25 mouse cellular contexts compared by ENCODE assay signal in genomic region chr13:101127262-101127661, GRCm38 (mm10).
"Had no signal": no experiment of that assay in that cellular context is flagged by ENCODE, and none has a peak within 500 bp of the region (broad histone marks: within the 10 kb centered on the region; RNA-seq: fewer than 3 reads in every experiment).

No protein-coding gene starts in this region.

- H3K27me3 ChIP-seq: heart, embryonic 12.5 days; hindbrain, embryonic 12.5 days; intestine, embryonic 15.5 days; limb, embryonic 13.5 days; liver, embryonic 13.5 days had no signal

- H3K36me3 ChIP-seq: heart, embryonic 10.5 days; heart, embryonic 12.5 days; hindbrain, embryonic 10.5 days; hindbrain, embryonic 12.5 days; intestine, embryonic 15.5 days; limb, embryonic 13.5 days; liver, embryonic 13.5 days had no signal

- H3K4me1 ChIP-seq: heart, embryonic 10.5 days; heart, embryonic 12.5 days; hindbrain, embryonic 10.5 days; hindbrain, embryonic 12.5 days; intestine, embryonic 15.5 days; limb, embryonic 13.5 days; liver, embryonic 13.5 days had no signal

- H3K4me2 ChIP-seq: heart, embryonic 12.5 days; hindbrain, embryonic 12.5 days; hindbrain, embryonic 14.5 days; intestine, embryonic 15.5 days; limb, embryonic 13.5 days; liver, embryonic 11.5 days; liver, embryonic 13.5 days had no signal

- H3K27ac ChIP-seq: gastrocnemius, adult 2 months; heart, embryonic 10.5 days; hindbrain, embryonic 10.5 days; hindbrain, embryonic 12.5 days; hindbrain, embryonic 14.5 days; intestine, embryonic 15.5 days; layer of hippocampus, adult 2 months; left cerebral cortex, adult 2 months; limb, embryonic 13.5 days; liver, embryonic 13.5 days had no signal

- H3K4me3 ChIP-seq: gastrocnemius, adult 2 months; heart, embryonic 10.5 days; heart, embryonic 12.5 days; hindbrain, embryonic 10.5 days; hindbrain, embryonic 12.5 days; intestine, embryonic 15.5 days; layer of hippocampus, adult 2 months; left cerebral cortex, adult 2 months; limb, embryonic 13.5 days; liver, embryonic 13.5 days had no signal

- H3K9me3 ChIP-seq: heart, embryonic 10.5 days; heart, embryonic 12.5 days; hindbrain, embryonic 10.5 days; hindbrain, embryonic 12.5 days; intestine, embryonic 15.5 days; limb, embryonic 13.5 days; liver, embryonic 13.5 days had no signal

- ATAC-seq: hindbrain, embryonic 16.5 days; inflammation-experienced regulatory T-cells, adult 6 months; intestine, embryonic 15.5 days; intestine, postnatal 0 days had no signal

- H3K9ac ChIP-seq: heart, embryonic 12.5 days; hindbrain, embryonic 12.5 days; hindbrain, embryonic 14.5 days; intestine, embryonic 15.5 days; limb, embryonic 13.5 days; liver, embryonic 13.5 days had no signal

- DNase-seq: gastrocnemius, adult 2 months; gastrocnemius, postnatal 10 days; gastrocnemius, postnatal 25 days; heart, adult 18-20 months; heart, postnatal 10 days; heart, postnatal 4 days; kidney, adult 18-20 months; kidney, adult 8-10 months; kidney, postnatal 14 days; kidney, postnatal 4 days; liver; liver, embryonic 13.5 days had no signal
